Mouse (Mus musculus): ENCODE measurements around the gene Spr. TPM values are rescaled to one million over a fixed set of nuclear protein-coding genes. Genes with fewer than 3 reads are reported as not detected.
A peak's percentile ranks its signal among the peaks of the same experiment; 100 is the strongest.
"Not testable (repeated sequence)": the region's sequence is repeated elsewhere in the genome, so short reads cannot be mapped to it uniquely, and the experiment has no call there.

Gene Spr
- polyA plus RNA-seq, 1 experiment from 2014 or later = 36.7 TPM

DNA sequence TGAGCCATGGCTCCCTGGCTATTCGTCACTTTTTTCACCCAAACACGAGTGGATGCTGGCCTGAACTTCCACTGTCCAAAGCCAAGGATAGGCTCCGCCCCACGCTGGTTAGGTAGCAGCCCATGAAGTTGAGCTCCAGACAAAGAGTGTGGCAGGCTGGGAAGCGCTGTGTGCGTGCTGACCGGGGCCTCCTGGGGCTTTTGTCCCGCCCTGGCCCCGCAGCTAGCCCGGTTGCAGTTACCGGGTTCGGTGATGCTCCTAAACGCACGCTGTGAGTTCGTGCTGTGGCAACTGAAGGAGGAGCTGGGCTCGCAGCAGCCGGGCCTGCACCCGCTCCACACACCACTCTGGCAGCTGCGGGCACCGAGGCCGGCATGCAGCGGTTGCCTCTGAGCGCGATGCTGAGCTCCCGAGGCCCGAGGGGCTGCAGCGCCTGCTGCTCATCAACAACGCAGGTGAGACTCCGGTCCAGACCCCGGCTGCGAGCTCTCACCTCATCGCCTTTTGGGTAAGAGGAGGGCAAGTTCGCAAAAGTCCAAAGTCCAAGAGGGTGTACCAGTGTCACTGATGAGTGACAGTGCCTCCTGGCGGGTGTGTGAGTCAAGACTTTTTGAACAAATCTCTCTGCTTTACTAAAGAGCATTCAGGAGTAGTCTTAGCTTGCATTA, 17.4 kb upstream of the Spr start:
- H3K4me1 ChIP-seq (replicated peaks) = peaks cover 13% of the 10 kb centered on the region
- peak overlapping the region; percentile 43 for H3K4me3 ChIP-seq
- WGBS = under 1% methylated on average over 34 of the region's 34 CpGs
- no peaks in the 10 kb centered on the region for H3K9me3 ChIP-seq
- no peaks in the 10 kb centered on the region for H3K36me3 ChIP-seq
- H3K9ac ChIP-seq = peak overlapping the region; percentile 51
- ATAC-seq (ENCODE audit: low FRiP score, low read depth) = peak; percentile 21; the same call in 1 of the 2 replicates
- peak overlapping the region; percentile 86 for H3K4me2 ChIP-seq
- H3K27ac ChIP-seq (replicated peaks) = no peak overlapping the region
- 0 out of 2 replicates have a peak, but pooled peaks cover 2% of the 10 kb centered on the region for H3K27me3 ChIP-seq

GRCm38 (mm10) chr6:85153970-85154540, 16.5 kb upstream of the Spr start:
- H3K4me3 ChIP-seq = no peak overlapping the region
- no peaks in the 10 kb centered on the region for H3K36me3 ChIP-seq
- peaks cover 13% of the 10 kb centered on the region for H3K4me1 ChIP-seq (replicated peaks)
- 16% methylated on average over 9 of the region's 9 CpGs for WGBS
- no peak overlapping the region for H3K27ac ChIP-seq (replicated peaks)
- H3K9ac ChIP-seq = no peak overlapping the region
- no peak overlapping the region for H3K4me2 ChIP-seq
- ATAC-seq (ENCODE audit: low FRiP score, low read depth) = peak; percentile 73
- H3K27me3 ChIP-seq = 0 out of 2 replicates have a peak, but pooled peaks cover 2% of the 10 kb centered on the region
- H3K9me3 ChIP-seq = no peaks in the 10 kb centered on the region

- Histone ChIP-seq H3K9me3 (no peaks in the 10 kb centered on the region), H3K36me3 (no peaks in the 10 kb centered on the region), H3K27ac (replicated peaks) (no peak overlapping the region), H3K9ac (no peak overlapping the region), H3K27me3 (no peaks in the 10 kb centered on the region), H3K4me1 (replicated peaks) (peaks cover 10% of the 10 kb centered on the region), H3K4me2 (no peak overlapping the region), H3K4me3 (no peak overlapping the region)
- 74% methylated on average over 3 of the region's 3 CpGs for WGBS
- ATAC-seq (ENCODE audit: low FRiP score, low read depth) = no peak
These were observed 12.8 kb upstream of the Spr start for GRCm38 (mm10) chr6:85150386-85150785.

DNA sequence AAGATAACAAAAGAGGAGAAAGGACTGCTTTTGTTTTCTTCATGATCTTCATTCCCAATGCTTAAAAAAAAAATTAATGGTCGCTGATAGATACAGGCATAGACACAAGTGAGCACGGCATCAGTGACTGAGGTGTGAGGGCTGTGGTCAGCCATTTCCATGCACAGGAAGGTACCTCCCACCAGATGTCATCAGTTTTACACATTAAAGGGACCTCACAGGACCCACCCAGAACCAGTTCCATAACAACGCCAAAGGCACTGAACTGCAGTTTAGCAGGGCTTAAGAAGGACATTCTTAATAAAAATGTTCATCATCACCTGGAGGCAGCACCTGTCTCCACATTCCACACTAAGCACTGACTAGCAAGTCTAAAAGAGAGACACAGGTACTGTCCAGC, 10.1 kb upstream of the Spr start:
- H3K36me3 ChIP-seq = no peaks in the 10 kb centered on the region
- ATAC-seq (ENCODE audit: low FRiP score, low read depth) = no peak
- H3K27me3 ChIP-seq = no peaks in the 10 kb centered on the region
- H3K27ac ChIP-seq (replicated peaks) = no peak overlapping the region
- no peaks in the 10 kb centered on the region for H3K4me1 ChIP-seq (replicated peaks)
- no peak overlapping the region for H3K9ac ChIP-seq
- no peak overlapping the region for H3K4me2 ChIP-seq
- 66% methylated on average over 3 of the region's 3 CpGs for WGBS
- no peak overlapping the region for H3K4me3 ChIP-seq
- no peaks in the 10 kb centered on the region for H3K9me3 ChIP-seq

- H3K4me3 ChIP-seq = no peak overlapping the region
- 72% methylated on average over 3 of the region's 3 CpGs for WGBS
- no peaks in the 10 kb centered on the region for H3K4me1 ChIP-seq (replicated peaks)
- no peaks in the 10 kb centered on the region for H3K36me3 ChIP-seq
- H3K27me3 ChIP-seq = no peaks in the 10 kb centered on the region
- H3K9me3 ChIP-seq = no peaks in the 10 kb centered on the region
- no peak overlapping the region for H3K9ac ChIP-seq
- H3K27ac ChIP-seq (replicated peaks) = no peak overlapping the region
- no peak for ATAC-seq (ENCODE audit: low FRiP score, low read depth)
- no peak overlapping the region for H3K4me2 ChIP-seq
These were observed 6.9 kb upstream of the Spr start for GRCm38 (mm10) chr6:85144466-85144865.

DNA sequence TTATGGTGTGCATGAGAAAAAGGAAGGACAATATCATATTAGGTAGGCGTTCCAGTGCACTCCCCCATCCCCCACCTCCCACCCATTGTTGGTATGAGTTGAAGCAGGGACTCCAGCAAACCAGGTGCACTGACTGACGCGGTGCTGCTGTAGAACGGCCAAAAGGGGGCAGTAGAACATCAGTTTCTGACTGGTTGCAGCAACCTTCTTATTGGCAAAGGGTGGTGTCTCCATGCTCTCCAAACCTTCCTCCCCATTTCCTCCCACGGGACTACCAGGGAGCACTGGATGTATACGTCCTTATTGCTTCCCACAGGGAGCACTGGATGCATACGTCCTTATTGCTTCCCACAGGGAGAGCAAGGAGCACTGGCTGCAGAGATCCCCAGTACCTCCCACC, 3.4 kb upstream of the Spr start:
- ATAC-seq (ENCODE audit: low FRiP score, low read depth) = not testable (repeated sequence)
- WGBS = 9% methylated on average over 7 of the region's 7 CpGs

GRCm38 (mm10) chr6:85139534-85139933, 2.0 kb upstream of the Spr start:
- no peaks in the 10 kb centered on the region for H3K27me3 ChIP-seq
- no peaks in the 10 kb centered on the region for H3K9me3 ChIP-seq
- 91% methylated on average over 2 of the region's 2 CpGs for WGBS
- no peak overlapping the region for H3K4me3 ChIP-seq
- ATAC-seq (ENCODE audit: low FRiP score, low read depth) = no peak
- no peak overlapping the region for H3K4me2 ChIP-seq
- H3K9ac ChIP-seq = no peak overlapping the region
- H3K27ac ChIP-seq (replicated peaks) = no peak overlapping the region
- H3K36me3 ChIP-seq = no peaks in the 10 kb centered on the region
- H3K4me1 ChIP-seq (replicated peaks) = peaks cover 5% of the 10 kb centered on the region

More for the DNA sequence above, 3.4 kb upstream of the Spr start:
- H3K27ac ChIP-seq (replicated peaks); H3K4me3 ChIP-seq; H3K36me3 ChIP-seq; H3K27me3 ChIP-seq; H3K4me1 ChIP-seq (replicated peaks); H3K9ac ChIP-seq; H3K9me3 ChIP-seq; H3K4me2 ChIP-seq: not testable (repeated sequence)

DNA sequence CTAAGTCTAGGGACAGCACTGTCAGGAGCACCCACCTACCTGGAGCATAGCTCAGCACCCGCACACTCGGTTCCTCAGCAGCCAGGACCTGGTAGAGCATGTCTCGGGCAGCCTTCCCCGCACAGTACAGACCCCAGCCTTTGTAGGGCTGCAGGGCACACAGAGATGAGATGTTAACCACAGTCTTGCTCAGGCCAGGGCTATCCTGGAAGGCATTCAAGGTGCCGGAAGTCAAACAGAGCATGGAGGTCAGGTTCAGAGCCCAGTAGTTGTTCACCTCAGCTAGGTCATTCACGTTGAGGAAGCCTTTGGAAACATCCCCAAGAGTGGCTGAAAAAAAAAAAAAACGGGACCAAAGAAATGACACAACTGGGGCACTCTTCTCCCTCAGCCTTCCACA, 782 bp downstream of the Spr start:
- WGBS = 65% methylated on average over 7 of the region's 7 CpGs
- not testable (repeated sequence) for H3K9me3 ChIP-seq; H3K27me3 ChIP-seq; ATAC-seq (ENCODE audit: low FRiP score, low read depth); H3K27ac ChIP-seq (replicated peaks); H3K4me1 ChIP-seq (replicated peaks); H3K36me3 ChIP-seq
- peak overlapping the region; percentile 70; the same call in 1 of the 2 replicates for H3K9ac ChIP-seq
- H3K4me3 ChIP-seq = peak overlapping the region; percentile 82
- H3K4me2 ChIP-seq = peak overlapping the region; percentile 66

DNA sequence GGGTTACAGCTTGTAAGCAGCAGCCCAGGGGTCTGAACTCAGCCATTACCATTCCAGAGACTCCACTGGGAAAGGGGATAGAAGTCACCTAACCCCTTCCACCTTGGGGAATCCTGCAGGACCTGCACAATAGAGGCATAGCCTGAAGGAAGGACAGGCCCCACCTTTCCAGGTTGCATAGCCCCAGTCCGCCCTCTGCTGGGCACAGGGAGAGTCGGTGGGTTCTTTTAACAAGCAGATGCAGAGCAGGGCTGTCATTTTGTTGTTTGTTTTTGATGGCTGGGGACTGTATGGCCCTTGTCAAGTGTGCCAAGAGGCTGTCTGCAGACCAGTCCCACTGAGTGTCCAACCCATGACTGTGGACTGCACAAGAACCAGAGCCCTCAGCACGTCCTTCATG, 4.8 kb downstream of the Spr start:
- not testable (repeated sequence) for H3K27me3 ChIP-seq; H3K9ac ChIP-seq; H3K27ac ChIP-seq (replicated peaks); H3K4me3 ChIP-seq; H3K4me2 ChIP-seq; ATAC-seq (ENCODE audit: low FRiP score, low read depth); H3K4me1 ChIP-seq (replicated peaks); H3K9me3 ChIP-seq; H3K36me3 ChIP-seq
- WGBS = 41% methylated on average over 3 of the region's 3 CpGs

GRCm38 (mm10) chr6:85132237-85132636, 5.3 kb downstream of the Spr start:
- H3K4me1 ChIP-seq (replicated peaks); H3K36me3 ChIP-seq; ATAC-seq (ENCODE audit: low FRiP score, low read depth); H3K9ac ChIP-seq; H3K27ac ChIP-seq (replicated peaks); H3K4me2 ChIP-seq; H3K9me3 ChIP-seq; H3K27me3 ChIP-seq; H3K4me3 ChIP-seq: not testable (repeated sequence)
- WGBS = 97% methylated on average over 3 of the region's 3 CpGs

DNA sequence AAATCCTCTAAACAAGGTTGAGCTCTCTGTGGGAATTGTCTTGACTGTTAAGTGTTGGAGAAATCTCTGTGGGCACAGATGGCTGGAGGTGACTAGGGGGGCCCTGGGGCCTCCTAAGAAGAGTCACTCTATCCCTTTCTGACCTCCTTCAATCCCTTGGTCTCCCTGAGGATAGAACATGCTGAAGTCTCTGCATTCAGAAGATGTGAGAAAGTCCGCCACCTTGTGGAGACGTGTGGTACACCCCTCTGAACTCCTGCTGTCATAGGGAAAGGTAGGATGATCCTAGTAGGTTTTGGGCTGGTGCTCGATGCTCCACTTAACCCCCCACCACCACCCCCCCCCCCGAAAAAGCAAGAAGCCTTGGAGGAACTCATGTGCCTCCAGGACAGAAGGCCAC, 5.9 kb downstream of the Spr start:
- H3K4me3 ChIP-seq = no peak overlapping the region
- no peaks in the 10 kb centered on the region for H3K36me3 ChIP-seq
- peaks cover 9% of the 10 kb centered on the region for H3K27me3 ChIP-seq
- no peak overlapping the region for H3K9ac ChIP-seq
- peaks cover 2% of the 10 kb centered on the region for H3K4me1 ChIP-seq (replicated peaks)
- H3K27ac ChIP-seq (replicated peaks) = no peak overlapping the region
- ATAC-seq (ENCODE audit: low FRiP score, low read depth) = peak; percentile 44; the same call in 1 of the 2 replicates
- H3K4me2 ChIP-seq = no peak overlapping the region
- WGBS = 3% methylated on average over 4 of the region's 4 CpGs
- H3K9me3 ChIP-seq = no peaks in the 10 kb centered on the region

- peak; percentile 34; the same call in 1 of the 2 replicates for ATAC-seq (ENCODE audit: low FRiP score, low read depth)
- H3K4me2 ChIP-seq; H3K4me1 ChIP-seq (replicated peaks); H3K9ac ChIP-seq; H3K27ac ChIP-seq (replicated peaks); H3K36me3 ChIP-seq; H3K9me3 ChIP-seq; H3K27me3 ChIP-seq; H3K4me3 ChIP-seq: not testable (repeated sequence)
- 39% methylated on average over 10 of the region's 11 CpGs for WGBS
These were observed 19.7 kb downstream of the Spr start for GRCm38 (mm10) chr6:85117545-85118511.

Measured in hindbrain, embryonic 15.5 days (tissue).